Mouse (Mus musculus): ENCODE results near the gene Tyk2. TPM values are rescaled to one million over a fixed set of nuclear protein-coding genes. Genes with fewer than 3 reads are reported as not detected.
A peak's percentile ranks its signal among the peaks of the same experiment; 100 is the strongest.

The Tyk2 gene
- total RNA-seq, 2 experiments from 2014 or later, result 8.2 to 9.6 TPM

DNA sequence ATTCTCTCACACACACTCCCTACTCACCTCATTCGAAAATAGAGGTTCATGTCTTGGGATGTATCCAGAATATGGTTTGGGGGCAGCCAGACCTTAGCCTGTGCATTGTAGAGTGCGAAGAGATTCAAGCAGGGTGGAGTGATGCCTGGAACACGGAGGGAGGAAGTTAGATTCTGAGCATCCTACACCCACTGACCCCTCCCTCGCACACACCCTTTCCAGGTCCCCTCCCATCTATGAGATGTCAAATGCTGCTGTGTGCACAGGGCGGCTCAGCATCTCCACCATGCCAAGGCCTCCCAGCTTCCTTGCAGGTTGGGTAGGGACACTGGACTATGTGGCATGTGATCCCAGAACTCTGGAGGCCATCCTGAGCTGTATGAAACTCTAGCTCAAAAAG, 6.2 kb downstream of the Tyk2 start:
- intact Hi-C loops (cut with DNase I), result no loop called here
- DNase-seq, result no peak

DNA sequence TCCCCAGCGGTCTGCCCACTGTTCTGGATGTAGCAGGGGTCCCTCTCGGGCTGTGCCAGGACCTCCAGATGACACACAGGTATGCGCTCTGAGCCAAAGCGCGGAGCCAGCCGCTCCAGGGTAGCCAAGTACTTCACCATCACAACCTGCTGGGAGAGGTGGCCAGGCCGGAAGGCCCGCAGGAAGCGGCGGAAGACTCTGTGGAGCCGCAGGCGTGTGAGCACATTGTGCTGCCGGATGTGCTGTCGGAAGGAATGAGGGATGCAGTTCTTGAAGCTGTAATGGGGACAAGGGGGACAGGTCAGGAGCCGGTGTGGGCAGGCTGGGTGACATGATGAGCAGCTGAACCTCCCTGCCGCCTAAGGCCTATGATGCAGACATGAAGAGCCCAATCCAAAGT, 9.6 kb downstream of the Tyk2 start:
- DNase-seq, result no peak
- intact Hi-C loops (cut with DNase I), result no loop called here

DNA sequence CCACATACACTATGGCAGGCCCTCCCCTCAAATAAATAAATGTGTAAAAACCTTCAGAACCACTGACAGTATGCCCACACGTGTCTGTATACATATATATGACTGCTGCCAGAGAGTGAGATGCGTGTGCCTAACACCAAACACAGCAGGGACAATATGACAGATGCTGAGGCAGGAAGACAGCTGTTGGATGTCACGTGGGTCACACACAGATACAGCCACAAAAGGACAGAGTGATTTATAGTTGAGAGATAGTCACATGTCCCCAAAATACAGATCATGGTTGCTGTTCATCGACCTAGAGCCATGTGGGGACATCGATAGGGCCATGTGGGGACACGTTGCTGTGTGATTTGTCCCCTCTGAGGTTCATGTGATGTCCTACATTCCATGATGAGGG, 14.0 kb downstream of the Tyk2 start:
- intact Hi-C loops (cut with DNase I), result no loop called here
- DNase-seq, result no peak

DNA sequence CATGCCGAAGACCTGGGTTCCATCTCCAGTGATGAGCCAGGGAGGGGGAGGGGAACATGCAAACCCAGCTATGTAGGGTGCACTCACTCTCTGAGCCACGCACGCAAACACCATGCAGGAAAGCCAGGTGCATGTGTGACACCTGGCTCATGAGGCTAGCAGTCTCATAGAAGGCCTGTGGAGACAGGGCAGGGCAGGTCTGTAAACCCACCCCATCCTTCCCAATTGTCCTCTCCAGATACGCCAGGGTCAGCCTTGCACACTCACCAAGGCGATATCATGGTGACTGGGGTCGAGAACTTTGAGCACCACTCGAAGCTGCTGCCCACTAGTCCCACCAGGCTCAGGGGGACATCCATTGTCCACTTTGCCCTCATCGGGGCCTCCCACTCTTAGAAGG, 15.9 kb downstream of the Tyk2 start:
- intact Hi-C loops (cut with DNase I), result no loop called here
- no peak for DNase-seq

DNA sequence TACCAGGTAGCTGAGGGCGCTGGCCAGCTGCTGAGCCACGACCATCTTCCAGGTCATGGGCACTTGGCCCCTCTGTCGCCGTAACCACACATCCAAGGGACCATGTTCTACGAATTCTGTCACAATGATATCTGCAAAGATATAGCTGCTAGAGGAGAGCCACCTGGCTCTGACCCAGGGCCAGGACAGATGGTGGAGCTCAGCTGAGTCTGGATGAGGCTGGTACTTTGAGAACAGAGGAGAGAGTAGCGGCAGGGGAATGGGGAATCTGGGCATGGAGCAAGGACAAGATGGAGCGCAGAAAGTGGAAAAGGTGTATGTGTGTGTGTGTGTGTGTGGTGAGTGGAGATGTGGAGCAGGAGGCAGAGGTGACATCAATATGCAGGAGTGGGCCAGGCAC, 16.9 kb downstream of the Tyk2 start:
- intact Hi-C loops (cut with DNase I), result no loop called here
- DNase-seq, result no peak

DNA sequence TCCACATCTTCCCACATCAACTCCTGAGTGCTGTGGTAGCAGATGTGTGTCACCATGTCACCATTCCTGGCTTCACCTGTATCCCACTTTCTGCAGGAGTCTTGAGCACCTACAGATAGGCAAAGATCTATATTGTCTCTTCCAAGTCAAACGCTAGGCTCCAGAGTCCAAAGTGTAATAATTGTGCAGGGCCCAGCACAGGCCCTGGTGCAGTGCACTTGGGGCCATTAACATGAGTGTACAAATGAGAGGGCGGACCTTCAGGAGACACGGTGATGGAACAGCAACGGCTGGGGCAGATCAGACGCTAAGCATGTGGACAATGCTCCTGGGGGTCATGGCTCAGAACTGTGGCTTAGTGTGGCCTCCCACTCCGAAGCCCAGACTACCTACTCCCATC, 17.3 kb downstream of the Tyk2 start:
- DNase-seq, result no peak
- intact Hi-C loops (cut with DNase I), result no loop called here

DNA sequence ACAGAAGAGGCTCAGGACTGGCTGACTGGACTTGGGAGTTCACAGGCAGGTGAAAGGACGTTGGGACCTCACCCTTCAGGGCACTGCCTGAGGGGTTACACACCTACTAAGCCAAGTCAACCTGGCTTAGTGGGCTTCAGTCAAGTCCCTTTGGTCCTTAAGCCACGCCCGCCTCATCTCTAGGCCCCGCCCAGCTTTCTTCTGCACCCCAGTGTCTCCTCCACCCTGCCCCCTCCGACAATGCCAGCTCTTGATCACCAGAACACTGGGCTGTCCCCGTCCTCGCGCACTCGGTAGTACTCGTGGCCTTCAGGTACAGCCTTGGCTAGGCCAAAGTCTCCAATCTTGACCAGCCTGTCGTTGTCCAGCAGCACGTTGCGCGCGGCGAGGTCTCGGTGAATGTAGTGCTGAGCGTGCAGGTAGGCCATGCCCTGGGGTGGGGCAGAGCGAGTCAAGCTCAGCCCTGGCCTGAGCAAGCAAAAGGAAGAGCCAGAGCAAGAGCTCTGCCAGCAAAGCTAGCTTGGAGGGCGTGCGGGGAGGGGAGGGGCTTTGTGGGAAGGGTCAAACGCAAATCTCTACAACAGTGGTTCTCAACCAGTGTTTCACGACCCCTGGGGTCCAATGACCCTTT, 23.3 kb downstream of the Tyk2 start:
- intact Hi-C loops (cut with DNase I), result no loop called here
- no peak for DNase-seq

DNA sequence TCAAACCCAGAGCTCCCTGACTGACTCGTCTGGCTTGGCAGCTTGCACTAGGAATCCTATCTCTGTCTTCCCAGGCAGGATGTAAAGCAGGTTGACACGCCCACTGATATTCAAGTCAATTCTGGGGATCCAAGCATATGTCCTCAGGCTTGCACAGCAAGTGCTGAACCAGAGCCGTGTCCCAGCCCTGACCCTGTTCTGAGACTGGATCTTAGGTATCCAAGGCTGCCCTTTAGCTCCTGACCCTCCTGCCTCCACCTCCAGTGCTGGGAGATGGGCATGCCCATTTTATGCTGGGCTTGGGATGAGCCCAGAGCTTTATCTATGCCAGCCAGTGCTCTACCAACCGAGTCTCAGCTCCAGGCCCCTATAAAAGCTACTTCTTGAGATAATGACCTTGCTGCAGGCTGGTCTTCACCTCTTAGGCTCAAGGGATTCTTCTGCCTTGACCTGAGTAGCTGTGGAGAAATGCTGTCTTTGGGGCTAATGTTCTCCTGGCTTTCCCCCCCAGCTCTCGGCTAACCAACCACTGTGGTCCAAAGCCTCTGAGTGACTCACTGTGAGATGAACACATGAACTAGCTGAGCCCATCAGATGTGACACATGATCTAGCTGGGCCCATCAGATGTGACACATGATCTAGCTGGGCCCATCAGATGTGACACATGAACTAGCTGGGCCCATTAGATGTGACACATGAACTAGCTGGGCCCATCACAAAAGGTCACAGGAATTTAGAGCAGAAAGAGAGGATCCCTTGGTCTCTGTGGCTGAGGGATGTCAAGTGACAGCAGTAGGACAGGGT, 25.1 kb downstream of the Tyk2 start:
- no peak for DNase-seq
- intact Hi-C loops (cut with DNase I), result no loop called here

DNA sequence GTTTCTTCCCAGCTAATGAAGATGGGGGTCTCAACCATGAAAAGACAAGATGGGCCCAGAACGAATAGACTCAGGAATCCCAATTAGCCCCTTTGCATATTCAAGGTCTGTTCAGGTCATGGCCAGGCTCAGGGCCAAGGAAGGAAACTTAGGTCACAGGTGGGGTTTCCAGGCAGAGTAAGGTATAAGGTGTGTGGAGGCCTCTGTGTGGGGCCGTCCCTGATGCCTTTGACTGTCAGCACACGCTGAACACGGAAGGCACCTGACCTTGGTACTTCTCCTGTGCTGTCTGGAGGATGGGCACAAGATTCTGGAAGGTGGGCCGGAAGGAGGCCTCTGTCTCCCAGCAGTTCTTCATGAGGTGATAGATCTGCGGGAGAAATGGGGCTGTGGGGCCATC, 26.2 kb downstream of the Tyk2 start:
- intact Hi-C loops (cut with DNase I), result no loop called here
- no peak for DNase-seq

DNA sequence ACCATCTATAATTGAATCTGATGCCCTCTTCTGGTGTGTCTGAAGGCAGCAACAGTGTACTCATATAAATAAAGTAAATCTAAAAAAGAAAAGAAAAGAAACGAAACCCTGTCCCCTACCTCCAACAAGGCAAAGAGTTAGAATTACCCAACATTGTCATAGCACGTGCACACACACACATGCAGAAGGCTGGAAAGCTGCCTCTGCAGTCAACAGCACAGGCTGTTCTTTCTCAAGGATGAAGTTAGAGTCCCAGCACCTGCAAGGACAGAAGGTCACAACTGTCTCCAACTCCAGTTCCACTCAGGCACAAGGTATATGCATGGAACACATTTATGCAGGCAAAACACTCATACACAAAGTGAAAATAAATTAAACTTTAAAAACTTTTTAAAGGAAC, 29.0 kb downstream of the Tyk2 start:
- no peak for DNase-seq
- intact Hi-C loops (cut with DNase I), result no loop called here

DNA sequence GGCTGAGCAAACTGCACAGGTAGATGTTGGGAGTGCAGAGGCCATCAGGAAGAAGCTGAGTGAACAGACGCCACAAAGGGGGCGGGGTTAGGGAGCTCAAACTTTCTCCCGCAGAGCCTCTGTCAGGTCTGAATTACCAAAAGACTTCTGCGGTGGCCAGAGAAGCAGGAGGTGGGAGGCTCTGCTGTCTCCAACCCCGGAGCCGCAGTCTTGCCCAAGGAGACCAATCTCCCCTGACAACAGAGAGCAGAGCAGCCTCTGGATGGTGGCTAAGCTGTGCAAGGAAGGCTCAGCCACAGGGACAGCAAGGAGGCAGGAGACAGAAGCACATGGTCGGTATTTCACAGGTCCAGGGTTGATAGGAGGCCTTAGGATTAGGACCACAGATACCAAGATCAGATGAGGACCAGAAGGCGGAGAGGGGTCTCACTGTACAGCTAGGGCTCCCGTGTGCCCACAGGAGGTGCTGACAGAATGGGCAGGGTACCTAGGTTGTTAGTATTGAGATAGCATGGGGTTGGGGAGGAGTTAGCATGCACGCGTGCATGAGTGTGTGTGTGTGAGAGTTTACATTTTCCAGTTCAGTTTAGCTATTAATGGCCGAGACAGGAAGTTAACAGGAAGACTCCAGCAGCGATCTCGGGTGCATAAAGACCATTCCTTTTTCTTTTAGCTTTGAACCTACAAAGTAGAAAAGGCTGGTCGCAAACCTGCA, 30.4 kb downstream of the Tyk2 start:
- DNase-seq, result no peak
- intact Hi-C loops (cut with DNase I), result no loop called here

DNA sequence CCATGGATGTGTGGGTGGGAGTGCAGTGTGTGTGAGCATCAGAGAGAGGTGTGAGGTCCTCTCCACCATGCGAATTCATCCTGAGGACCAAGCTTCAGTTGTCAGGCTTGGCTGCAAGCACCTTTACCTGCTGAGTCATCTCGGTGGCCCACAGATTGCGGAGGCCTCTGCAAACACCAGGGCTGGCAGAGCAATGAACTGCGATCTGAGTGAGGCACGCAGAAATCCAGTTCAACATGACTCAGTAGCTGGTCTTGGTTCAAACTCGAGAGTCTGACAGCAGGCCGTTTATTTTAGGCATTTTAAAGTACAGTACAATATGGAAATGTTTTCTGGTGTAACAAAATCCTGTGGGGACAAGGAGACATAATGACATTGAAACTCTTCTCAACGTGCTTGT, 33.2 kb downstream of the Tyk2 start:
- no peak for DNase-seq
- intact Hi-C loops (cut with DNase I), result no loop called here

DNA sequence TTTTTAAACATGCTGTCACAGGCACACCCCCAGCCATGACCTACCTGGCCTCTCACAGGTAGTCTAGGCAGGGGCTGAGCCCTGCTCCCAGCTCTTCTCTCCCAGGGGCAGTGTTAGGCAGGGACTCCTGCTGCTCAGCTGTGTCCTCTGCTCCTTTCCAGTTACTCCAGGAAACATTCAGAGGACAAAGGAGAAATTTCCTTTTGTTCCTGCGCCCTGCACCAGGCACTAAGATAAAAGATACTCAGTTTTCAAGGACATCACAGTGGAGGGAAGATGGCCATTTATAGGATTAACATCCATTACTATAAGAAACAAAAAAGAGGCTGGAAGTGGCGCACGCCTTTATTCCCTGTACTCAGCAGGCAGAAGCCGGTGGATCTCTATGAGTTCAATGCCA, 35.1 kb downstream of the Tyk2 start:
- no peak for DNase-seq

DNA sequence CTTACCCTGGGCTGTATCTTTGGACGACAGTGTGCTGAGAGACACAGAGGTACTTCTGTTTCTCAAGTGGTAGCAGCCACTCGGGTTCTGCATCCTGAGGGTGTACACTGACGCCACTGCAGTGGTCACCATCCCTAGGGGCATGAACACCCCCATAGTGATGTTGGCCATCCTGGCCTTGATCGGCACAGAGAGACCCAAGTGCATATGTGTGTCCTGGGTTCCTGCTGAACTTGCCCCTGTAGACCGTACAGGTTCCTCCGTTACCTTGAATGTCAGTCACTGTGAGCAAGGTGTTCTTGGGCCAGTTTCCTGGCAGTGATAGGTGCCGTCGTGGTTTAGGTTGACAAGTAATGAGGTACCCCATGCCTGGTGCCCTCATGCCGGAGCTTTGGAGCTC, 37.6 kb downstream of the Tyk2 start:
- intact Hi-C loops (cut with DNase I), result loop anchor here (5.0 kb wide), 2 partner anchors 54 to 61 kb away; partner anchors contain the start of genes Cdc37 and Icam5
- DNase-seq, result no peak

More for the DNA sequence above, 35.1 kb downstream of the Tyk2 start:
- intact Hi-C loops (cut with DNase I), result no loop called here

DNA sequence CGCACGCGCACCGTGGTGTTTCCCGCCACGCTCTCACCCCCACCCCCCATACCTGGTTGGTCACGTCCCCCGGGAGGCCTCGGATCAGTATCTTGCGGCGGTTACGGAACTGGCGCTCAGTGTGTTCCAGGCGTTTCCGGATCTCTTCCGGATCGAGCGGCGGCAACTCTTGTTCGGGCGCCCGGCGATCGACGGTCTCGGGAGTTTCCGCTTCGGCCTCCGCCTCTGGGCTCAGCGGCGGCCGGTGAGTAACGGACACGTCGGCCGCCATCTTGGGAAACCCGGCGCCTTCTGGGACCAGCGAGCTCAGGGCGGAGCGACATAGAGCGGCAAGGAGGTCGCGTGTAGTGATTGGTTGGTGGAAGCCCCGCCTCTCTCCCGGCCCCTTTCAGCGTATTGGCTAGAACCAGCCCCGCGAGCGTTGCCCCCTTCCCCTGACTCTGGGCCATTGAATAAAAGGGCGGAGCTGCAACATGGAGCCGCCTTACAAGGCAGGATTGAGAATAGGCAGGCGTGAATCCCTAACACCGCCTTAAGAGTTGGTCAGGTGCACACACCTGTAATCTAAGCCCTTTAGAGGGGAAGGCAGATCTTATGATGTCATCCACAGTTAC, 39.2 kb downstream of the Tyk2 start, which contains the start of the genes Gm38431 and Raver1:
Gene Gm38431 (minus strand): TSS at position 291 of the 614 bp plus-strand sequence.
Gene Raver1 (minus strand): TSS at position 302 of the 614 bp plus-strand sequence.
- DNase-seq, result peak; percentile 93 to 95
- intact Hi-C loops (cut with DNase I), result loop anchor here (2.0 to 5.0 kb wide), 3 partner anchors 39 to 60 kb away; partner anchors contain the start of genes Cdc37, Icam5 and Tyk2

DNA sequence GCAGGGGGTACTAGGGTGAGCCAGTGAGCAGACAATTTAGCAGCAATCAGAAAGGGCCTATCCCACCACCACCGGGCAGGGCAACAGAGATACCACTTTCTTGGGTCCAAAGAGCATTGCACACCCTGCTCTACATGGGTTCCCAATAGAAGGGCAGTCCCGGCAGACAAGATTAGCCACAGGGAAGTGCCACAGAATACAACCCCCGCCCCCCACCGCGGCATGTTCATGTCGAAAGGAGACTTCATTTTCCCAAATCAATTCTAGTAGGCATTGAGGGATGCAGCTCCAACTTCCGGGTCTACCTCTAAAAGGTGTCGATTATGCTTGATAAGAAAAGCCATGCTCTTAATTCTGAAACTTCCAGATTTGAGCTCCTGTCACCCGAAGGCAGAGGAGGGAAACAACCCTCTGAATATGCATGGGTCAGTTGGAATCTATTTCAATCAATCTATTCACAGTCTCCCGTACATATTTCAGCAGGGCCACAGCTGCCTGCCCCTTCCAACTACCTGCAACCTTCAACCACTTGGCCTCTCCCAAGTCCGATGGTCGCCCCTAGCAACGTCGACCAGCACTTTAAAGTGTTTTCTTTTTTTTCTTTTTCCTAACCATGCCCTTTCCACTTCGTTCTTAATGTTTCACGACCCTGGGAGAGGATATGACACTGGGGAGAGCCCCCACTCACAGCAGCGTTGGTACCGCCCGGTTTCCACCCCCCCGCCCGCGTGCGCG, 39.9 kb downstream of the Tyk2 start:
- DNase-seq, result no peak

DNA sequence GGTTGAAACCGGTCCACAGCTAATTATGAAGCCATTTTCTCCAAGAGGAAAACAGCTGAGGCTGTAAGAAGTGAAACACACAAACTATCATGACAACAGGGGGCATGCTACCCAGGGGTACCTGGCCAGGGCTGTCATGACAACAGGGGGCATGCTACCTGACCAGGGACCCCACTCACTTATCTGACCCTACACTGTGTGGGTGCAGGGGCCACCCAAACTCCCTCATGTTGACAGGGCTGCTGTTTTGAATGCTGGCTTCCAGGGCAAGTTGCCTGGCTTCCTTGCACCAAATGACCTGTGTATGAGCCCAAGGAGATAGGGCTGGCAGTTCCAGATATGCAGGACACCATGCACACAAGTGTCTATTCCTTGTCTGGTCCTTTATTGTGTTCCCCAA, 40.5 kb downstream of the Tyk2 start:
- intact Hi-C loops (cut with DNase I), result loop anchor here (2.0 to 5.0 kb wide), 3 partner anchors 40 to 58 kb away; partner anchors contain the start of genes Cdc37, Icam5 and Tyk2
- DNase-seq, result no peak

More for the DNA sequence above, 39.9 kb downstream of the Tyk2 start:
- intact Hi-C loops (cut with DNase I), result loop anchor here (2.0 to 5.0 kb wide), 3 partner anchors 40 to 59 kb away; partner anchors contain the start of genes Cdc37, Icam5 and Tyk2

DNA sequence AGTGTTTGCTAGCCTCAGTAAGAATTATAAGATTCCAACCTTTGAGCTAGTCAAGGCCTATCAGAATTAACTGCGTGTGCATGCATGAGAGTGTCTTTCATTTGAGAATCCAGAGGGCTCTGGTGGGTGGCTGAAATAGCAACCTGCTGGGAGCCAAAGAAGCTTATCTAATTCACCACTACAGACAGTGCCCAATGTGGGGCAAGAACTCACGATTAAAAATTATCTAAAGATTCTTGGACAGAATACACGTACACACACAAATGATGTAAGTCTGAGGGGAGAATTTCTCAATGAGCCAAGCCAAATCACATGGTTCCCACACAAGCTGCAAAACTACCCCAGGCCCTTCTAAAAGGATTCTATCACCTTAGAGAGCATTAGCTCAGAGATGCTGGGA, 47.7 kb downstream of the Tyk2 start:
- intact Hi-C loops (cut with DNase I), result no loop called here
- DNase-seq, result no peak

DNA sequence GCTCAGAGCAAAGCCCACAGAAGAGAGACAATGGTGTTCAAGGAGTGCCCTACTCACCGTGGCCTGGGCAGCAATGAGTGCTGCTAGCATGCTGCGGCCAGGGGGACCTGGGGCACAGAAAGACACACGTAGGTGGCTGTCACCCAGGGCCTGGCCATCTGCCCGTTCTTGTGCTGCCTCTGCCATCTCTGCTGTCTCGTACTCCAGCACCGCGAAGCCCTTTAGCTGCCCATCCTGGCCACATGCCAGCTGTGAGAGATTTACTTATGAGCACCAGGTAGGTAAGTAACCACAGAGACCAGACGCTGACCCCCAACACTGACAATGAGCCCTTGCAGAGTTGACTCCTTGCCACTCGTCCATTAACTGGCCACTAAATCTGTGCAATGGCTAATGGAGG, 49.9 kb downstream of the Tyk2 start:
- no peak for DNase-seq
- intact Hi-C loops (cut with DNase I), result no loop called here

DNA sequence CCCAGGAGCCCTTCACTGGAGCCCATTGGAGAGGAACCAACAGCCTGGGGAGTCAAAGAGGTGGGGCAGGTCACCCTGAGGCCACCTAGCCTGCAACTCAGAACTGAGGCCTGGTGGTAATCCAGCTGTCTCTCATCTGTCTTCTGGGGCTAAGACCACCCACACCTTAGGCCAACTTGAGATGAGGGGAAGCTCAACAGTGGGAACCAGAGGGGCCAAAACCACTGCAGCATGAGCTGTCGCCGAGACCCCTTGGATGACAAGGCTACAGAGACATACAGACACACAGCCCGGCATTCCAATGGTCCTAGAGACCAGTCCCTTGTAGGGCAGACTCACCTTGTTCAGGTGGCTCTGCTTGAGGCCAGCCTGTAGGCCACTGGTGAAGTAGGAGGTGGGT, 55.4 kb downstream of the Tyk2 start:
- intact Hi-C loops (cut with DNase I), result no loop called here
- no peak for DNase-seq

All from heart, postnatal 36 days (tissue).